Comparison of ENCODE assay signal across 7 mouse cellular contexts in genomic region chr7:82109141-82109540, GRCm38 (mm10).
DNase-seq lines count a peak whose midpoint lies in the region; ATAC-seq and TF ChIP-seq lines count a peak whose summit lies in the region.
"Not testable (repeated sequence)": the region's sequence is repeated elsewhere in the genome, so short reads cannot be mapped to it uniquely, and the experiment has no call there.

No protein-coding gene starts in this region.

- H3K4me1 ChIP-seq in embryonic facial prominence, embryonic 10.5 days: peaks cover 30% of the 10 kb centered on the region
- peaks cover 13% of the 10 kb centered on the region for H3K4me1 ChIP-seq in embryonic facial prominence, embryonic 15.5 days
- H3K4me1 ChIP-seq in limb, embryonic 11.5 days (ENCODE audit: control insufficient read depth, insufficient read depth, low read length); spleen, adult 2 months (ENCODE audit: control insufficient read depth, insufficient read depth, insufficient read length): not testable (repeated sequence)

- not testable (repeated sequence) for H3K27me3 ChIP-seq in embryonic facial prominence, embryonic 10.5 days (replicated peaks; ENCODE audit: low read depth, poor library complexity, severe bottlenecking); embryonic facial prominence, embryonic 15.5 days; limb, embryonic 11.5 days (ENCODE audit: control insufficient read depth, insufficient read depth, low read length); spleen, adult 2 months (ENCODE audit: control insufficient read depth, insufficient read depth, low read length); splenic B cell, adult 2 months (ENCODE audit: control insufficient read depth, insufficient read depth, low read length, poor library complexity, severe bottlenecking)

- not testable (repeated sequence) for ATAC-seq in embryonic facial prominence, embryonic 15.5 days (ENCODE audit: insufficient number of reproducible peaks, low FRiP score, low TSS enrichment, low read depth); limb, embryonic 11.5 days (ENCODE audit: insufficient number of reproducible peaks, low FRiP score, low TSS enrichment, low read depth)
- 0 out of 2 replicates have a peak, but pooled peaks have one; percentile 9 for ATAC-seq in monocyte, adult 5-6 weeks (replicated peaks; ENCODE audit: insufficient number of reproducible peaks, low FRiP score, low TSS enrichment, poor library complexity, severe bottlenecking)

- TF ChIP-seq CTCF in spleen, adult 2 months (IDR thresholded peaks at IDR 0.05; ENCODE audit: extremely low read depth, insufficient read depth, insufficient read length, insufficient replicate concordance): not testable (repeated sequence)

- H3K9me3 ChIP-seq in embryonic facial prominence, embryonic 10.5 days; embryonic facial prominence, embryonic 15.5 days (replicated peaks); limb, embryonic 11.5 days (ENCODE audit: control insufficient read depth, low read length): not testable (repeated sequence)

- H3K36me3 ChIP-seq in embryonic facial prominence, embryonic 10.5 days (replicated peaks); embryonic facial prominence, embryonic 15.5 days; limb, embryonic 11.5 days (ENCODE audit: control insufficient read depth, insufficient read depth, low read length); spleen, adult 2 months (ENCODE audit: control insufficient read depth, insufficient read depth, low read length); splenic B cell, adult 2 months (ENCODE audit: control insufficient read depth, insufficient read depth, low read length, poor library complexity, severe bottlenecking): not testable (repeated sequence)

- 0 out of 2 replicates have a peak overlapping the region, but pooled peaks have one; percentile 2 for H3K4me2 ChIP-seq in embryonic facial prominence, embryonic 15.5 days (replicated peaks)
- H3K4me2 ChIP-seq in limb, embryonic 11.5 days (ENCODE audit: low read depth, severe bottlenecking): not testable (repeated sequence)

- peak overlapping the region; percentile 8; the same call in 1 of the 2 replicates for H3K4me3 ChIP-seq in embryonic facial prominence, embryonic 10.5 days
- H3K4me3 ChIP-seq in embryonic facial prominence, embryonic 15.5 days (replicated peaks); limb, embryonic 11.5 days (ENCODE audit: low read depth, low read length); spleen, adult 2 months (ENCODE audit: extremely low read depth, insufficient read depth, insufficient read length): not testable (repeated sequence)

- H3K27ac ChIP-seq in embryonic facial prominence, embryonic 10.5 days (replicated peaks): peak overlapping the region; percentile 71
- not testable (repeated sequence) for H3K27ac ChIP-seq in embryonic facial prominence, embryonic 15.5 days (replicated peaks); limb, embryonic 11.5 days (replicated peaks; ENCODE audit: low read depth, low read length); spleen, adult 2 months (ENCODE audit: insufficient read depth, low read length)

- not testable (repeated sequence) for TF ChIP-seq POLR2A in spleen, adult 2 months (IDR thresholded peaks at IDR 0.05; ENCODE audit: low read depth, low read length)

- not testable (repeated sequence) for H3K9ac ChIP-seq in embryonic facial prominence, embryonic 15.5 days; limb, embryonic 11.5 days (ENCODE audit: low read length)

- peak; percentile 22 for DNase-seq in A20 (ENCODE audit: low read depth, low spot score)
- not testable (repeated sequence) for DNase-seq in embryonic facial prominence, embryonic 10.5 days (ENCODE audit: low spot score)
- DNase-seq in limb, embryonic 11.5 days (ENCODE audit: low spot score): peak; percentile 8
- peak; percentile 9 to 27 for DNase-seq in spleen, adult 2 months (ENCODE audit: low read depth in 1 of 2, low spot score in 2 of 2)
- DNase-seq in splenic B cell, adult 2 months (ENCODE audit: low read depth, low spot score): peak; percentile 66
